Mouse (Mus musculus): Measurements from ENCODE around the gene 1700020N01Rik.

1700020N01Rik gene

DNA sequence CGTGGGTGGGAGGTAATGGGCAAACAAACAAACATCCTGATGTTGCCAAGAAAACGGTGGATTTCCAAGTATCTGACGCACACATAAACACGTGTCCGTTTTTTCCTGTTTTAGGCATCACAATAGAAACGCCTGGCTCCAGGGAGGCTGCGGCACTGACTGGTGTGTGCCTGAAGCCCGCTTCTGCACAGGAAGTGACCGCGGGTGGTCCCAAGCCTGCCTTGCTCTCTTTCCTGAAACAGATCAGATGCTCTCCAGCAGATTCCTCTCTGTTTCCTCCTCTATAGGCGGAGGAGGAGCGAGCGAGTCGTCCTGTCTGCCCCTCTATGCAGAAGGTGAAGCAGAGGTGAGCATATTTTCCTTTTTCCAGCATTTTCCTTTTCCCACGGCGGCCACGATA, 76.0 kb downstream of the 1700020N01Rik start:
- no peak for DNase-seq (ENCODE audit: low read depth, low spot score)

DNA sequence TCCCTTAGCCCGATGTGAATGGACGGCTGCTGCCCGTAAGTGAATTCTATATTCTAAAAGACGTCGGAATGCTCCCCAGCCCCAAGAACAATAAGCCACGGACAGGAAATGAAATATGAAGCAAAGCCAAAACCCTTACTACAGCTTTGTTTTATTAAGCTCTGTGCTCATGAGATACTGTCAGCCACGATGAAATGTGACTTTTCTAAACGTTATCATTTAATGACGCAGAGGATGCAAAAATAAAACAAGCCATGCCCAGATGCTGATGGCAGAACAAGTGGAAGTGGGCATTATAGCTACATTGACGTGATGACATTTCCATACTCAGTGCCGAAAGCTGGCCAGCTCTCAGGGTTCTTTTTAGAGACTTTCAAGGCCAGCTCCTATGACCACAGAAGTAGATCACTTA, 76.8 kb downstream of the 1700020N01Rik start:
- DNase-seq (ENCODE audit: low read depth, low spot score), result no peak

DNA sequence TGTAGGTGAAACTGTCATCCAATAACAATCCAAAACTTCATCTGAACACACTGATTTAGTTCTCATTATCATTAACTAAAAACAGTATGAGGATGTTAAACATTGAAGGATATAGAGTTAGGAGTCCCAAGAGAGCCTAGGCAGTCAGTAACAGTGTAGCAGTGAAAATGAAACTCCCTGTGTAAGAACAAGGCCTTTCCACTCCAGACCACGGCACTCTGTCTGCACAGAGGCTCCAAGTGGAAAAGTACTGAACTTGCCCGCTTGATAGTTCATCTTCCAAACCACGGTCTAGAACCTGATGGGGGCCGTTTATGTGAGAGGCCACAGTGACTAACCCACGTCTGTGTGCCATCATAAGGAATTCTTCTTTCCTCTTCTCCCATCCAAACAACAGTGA, 77.2 kb downstream of the 1700020N01Rik start:
- DNase-seq (ENCODE audit: low read depth, low spot score), result no peak
